ENCODE assay signal across 8 mouse cellular contexts in the genomic region with DNA sequence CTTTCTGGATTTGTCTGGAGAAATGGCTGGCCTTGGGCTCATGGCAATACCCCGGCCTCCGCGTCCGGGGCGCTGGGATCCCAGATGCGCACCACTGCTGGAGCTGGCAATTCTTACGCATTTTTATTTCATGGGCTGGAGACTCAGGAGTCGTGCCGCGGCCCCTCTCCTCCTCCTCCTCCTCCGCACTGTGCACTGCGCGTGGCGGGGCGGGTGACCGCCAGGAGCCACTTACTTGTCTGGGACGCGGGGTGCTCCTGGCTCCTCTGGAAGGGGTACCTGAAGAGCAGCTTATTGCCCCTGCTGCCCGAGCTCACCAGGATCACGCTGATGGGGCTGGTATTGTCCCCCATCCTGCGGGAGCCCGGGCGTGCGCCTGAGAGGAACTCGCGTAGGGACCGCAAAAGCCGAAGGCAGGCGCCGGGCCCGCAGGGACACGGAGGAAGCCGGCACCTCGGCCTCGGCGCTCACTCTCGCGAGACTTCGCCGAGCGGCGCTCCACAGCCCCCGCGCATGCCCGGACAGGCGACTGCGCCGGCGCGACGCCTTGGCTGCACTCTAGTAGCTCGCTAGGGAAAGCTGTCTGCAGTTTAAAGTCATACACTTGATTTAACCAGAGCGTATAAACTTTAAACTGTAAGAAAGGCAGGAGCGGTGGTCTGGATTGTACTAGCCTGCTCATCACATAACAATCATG. TPM values are rescaled to one million over a fixed set of nuclear protein-coding genes. Genes with fewer than 3 reads are reported as not detected.
A peak's percentile ranks its signal among the peaks of the same experiment; 100 is the strongest.
DNase-seq lines count a peak whose midpoint lies in the region; ATAC-seq lines count a peak whose summit lies in the region.

TSS of gene Nprl3 (minus strand) at position 520 of the 697 bp plus-strand sequence.

- H3K4me3 ChIP-seq in hindbrain, embryonic 12.5 days = peak within 1 kb of the TSS; percentile 69

- H3K4me2 ChIP-seq in hindbrain, embryonic 12.5 days (replicated peaks) = peak within 1 kb of the TSS; percentile 56

- no peaks in the 10 kb centered on the region for H3K27me3 ChIP-seq in hindbrain, embryonic 12.5 days

- WGBS in hindbrain, embryonic 12.5 days = under 1% methylated on average over 54 of the region's 54 CpGs

- peaks cover 15% of the 10 kb centered on the region for H3K4me1 ChIP-seq in hindbrain, embryonic 12.5 days

- H3K9ac ChIP-seq in hindbrain, embryonic 12.5 days = peak within 1 kb of the TSS; percentile 87

- peak within 1 kb of the TSS; percentile 97 for H3K27ac ChIP-seq in hindbrain, embryonic 12.5 days

- peak; percentile 99 for ATAC-seq in hindbrain, embryonic 12.5 days (ENCODE audit: low FRiP score)

- peak; percentile 94 for DNase-seq in Muller cell, postnatal 12 days (ENCODE audit: inconsistent ontology term)
- peak; percentile 95 for DNase-seq in cerebellum, adult 9-11 months
- peak; percentile 91 to 96 for DNase-seq in frontal cortex, postnatal 10 days (ENCODE audit: low spot score in 2 of 2)
- peak; percentile 95 to 97 for DNase-seq in layer of hippocampus, postnatal 14 days (ENCODE audit: low spot score in 2 of 2)
- peak; percentile 97 for DNase-seq in lung, postnatal 14 days
- peak; percentile 83 for DNase-seq in retina, adult 2 months (ENCODE audit: low read depth, low spot score)
- peak; percentile 96 to 97 for DNase-seq in thymus, postnatal 36 days

- H3K36me3 ChIP-seq in hindbrain, embryonic 12.5 days = 0 out of 2 replicates have a peak, but pooled peaks cover 4% of the 10 kb centered on the region

- no peaks in the 10 kb centered on the region for H3K9me3 ChIP-seq in hindbrain, embryonic 12.5 days (replicated peaks)

RNA-seq across cellular contexts. Expression of gene Nprl3, which starts in this region (rescaled TPM):
- polyA plus RNA-seq in hindbrain, embryonic 12.5 days (2016; fragmentation: Nextera tagmentation; extraction: Ambion mirVana) = 51.3 and 51.7 TPM in 2 replicates
- 10 to 100 TPM; 57.1 to 63.2 TPM for total RNA-seq in layer of hippocampus, postnatal 14 days (2021)

Comparison
In these comparisons a context has a peak if more than half of its experiments do, and no peak if none do; other contexts are left out.
1. Peak in every context shown above with its lines: DNase-seq, ATAC-seq, H3K4me3 ChIP-seq and H3K27ac ChIP-seq.